Mouse (Mus musculus): ENCODE measurements around the gene Shpk. TPM values are rescaled to one million over a fixed set of nuclear protein-coding genes. Genes with fewer than 3 reads are reported as not detected.

Shpk gene
- total RNA-seq (2021) = 10.3 and 11.8 TPM in 2 replicates
- long read RNA-seq, experiment 1, transcript Shpk-201 (7 exons, 2,808 nt) = major isoform, 13 of 19 reads
- long read RNA-seq, experiment 1, partial matches to known transcripts = 3 of 19 reads
- long read RNA-seq, experiment 1, other reads (novel, unspliced or antisense) = 3 of 19 reads
- long read RNA-seq, experiment 2, transcript Shpk-201 (7 exons, 2,808 nt) = major isoform, 17 of 22 reads
- long read RNA-seq, experiment 2, partial matches to known transcripts = 1 of 22 reads
- long read RNA-seq, experiment 2, other reads (novel, unspliced or antisense) = 4 of 22 reads

DNA sequence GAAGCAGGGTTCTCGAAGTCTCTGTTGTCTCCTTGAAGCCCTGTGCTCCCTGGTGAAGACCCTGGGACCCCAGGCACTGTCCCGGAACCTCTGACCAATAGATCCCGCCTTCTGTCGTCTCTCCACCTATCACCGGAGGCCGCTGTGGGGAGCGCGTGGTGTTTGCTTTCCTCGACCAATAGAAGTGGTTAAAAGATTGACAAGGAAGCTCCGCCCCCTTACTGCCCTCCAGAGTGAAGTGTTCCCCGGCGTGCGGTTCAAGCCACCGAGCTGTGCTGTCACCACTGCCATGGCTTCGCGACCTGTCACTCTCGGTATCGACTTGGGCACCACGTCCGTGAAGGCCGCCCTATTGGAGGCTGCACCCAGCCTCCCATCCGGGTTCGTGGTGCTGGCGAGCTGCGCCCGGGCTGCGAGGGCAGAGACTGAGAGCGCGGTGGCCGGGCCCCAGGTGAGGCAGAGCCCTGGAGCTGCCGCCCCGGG is at the start of gene Shpk:
Gene Shpk, plus strand, starts transcription at position 231 of the 483 bp plus-strand sequence.
- peak; percentile 95 for DNase-seq

DNA sequence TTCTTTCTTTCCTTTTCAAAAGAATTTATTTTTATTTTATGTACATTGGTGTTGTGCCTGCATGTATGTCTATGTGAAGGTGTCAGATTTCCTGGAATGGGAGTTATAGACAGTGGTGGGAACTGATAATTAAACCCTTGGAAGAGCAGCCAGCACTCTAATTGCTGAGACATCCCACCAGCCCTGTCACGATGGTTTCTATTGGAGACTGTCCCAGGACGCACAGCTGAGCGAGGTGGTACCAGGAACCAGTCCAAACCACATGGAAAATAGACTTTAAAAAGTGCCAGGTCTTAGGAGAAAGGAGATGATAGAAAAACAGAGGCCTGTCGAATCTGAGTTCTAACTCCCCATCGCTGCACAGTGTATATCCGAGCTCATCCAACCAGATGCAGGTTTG is 44.2 kb upstream of the Shpk start:
- DNase-seq = no peak

DNA sequence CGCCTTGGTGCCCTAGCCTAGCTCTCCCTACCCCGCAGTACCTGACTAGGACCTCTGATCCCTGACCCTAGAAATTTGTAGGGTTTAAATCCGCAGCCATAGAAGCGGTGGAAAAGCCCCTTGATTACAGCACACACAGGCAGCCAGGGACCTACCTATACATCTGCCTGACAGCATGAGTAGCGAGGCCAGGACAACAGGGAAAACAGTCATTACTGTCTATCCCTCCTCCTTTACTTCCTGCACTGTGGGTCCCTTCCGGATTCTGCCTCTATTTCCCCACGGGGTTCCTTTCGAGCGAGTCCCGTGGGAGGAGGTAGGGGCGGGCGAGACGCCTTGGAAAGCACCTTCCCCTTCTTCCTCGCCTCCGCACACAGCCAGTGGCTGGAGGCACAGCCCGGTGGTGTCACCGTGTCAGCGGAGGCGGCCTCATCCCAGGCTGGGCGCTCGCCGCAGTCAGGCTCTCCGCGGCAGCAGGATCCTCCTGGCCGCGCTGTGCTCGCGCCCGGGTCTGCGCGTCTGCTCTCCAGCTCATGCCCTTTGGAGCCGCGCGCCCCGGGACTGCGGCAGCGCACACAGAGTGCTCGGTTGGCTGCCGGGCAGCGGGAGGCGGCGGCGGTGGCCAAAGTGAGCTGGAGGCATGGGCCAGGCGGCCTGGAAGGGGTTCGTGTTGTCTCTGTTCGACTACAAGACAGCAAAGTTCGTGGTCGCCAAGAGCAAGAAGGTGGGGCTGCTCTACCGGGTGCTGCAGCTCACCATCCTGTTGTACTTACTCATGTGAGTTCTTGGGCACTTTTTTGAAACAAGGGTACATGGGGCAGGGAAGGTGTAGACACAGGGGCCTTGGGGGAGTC is 39.1 kb upstream of the Shpk start, which contains the start of gene P2rx5:
Gene P2rx5, plus strand, starts transcription at position 465 of the 854 bp plus-strand sequence.
- peak; percentile 79 for DNase-seq

DNA sequence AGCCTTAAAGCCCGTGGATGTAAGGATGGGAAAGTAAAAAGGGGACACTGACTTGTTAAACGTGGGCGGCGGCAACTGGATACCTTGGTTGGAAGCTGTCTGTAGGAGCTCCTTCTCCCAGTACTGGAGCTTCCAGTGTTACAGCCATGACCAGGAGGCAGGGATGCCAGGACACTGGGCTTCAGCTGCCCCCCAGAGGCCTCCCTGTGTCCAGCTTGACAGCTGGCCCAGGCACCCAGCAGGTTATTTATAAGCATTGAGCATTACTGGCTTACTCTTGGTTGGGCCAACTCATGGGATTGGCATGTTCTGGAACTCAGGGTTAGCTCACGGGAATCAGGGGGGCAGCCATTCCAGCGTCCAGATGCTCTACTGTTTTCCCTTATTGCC is 38.5 kb upstream of the Shpk start:
- DNase-seq = peak; percentile 74

DNA sequence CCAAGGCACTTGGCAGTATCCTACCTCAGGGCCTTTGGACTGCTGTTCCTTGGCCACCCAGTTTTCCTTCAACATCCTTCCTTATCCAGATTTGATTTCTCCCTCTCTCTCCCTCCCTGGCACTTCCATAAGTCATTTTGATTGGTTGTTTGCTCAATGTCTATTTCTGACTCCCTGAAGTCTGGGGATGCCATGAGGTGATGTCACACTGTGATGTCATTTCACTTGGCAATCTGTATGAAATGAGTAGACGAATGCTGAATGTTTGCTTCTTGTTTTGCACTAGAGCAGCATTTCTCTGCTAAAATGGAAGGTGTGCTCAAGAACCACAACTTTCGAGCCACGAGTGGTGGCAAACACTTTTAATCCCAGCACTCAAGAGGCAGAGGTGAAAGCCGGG is 37.6 kb upstream of the Shpk start:
- no peak for DNase-seq

DNA sequence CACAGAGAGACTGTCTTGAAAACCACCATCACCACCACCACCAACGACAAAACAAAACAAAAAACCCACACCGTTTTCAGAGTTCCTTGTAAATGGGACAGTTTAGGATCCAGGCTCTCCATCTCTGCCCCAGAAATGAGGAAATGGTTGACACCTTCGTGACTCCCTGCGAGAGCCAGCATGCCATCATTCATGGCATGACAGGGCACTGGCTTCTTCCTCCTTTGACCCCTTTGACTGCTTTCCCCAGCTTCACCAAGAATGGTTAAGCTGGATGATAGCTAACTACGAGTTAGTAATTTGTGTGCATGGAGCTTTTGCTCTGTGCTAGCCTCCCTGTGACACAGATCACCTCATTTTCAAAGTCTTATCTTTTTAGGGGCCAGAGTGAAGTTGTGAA is 37.0 kb upstream of the Shpk start:
- DNase-seq = no peak

DNA sequence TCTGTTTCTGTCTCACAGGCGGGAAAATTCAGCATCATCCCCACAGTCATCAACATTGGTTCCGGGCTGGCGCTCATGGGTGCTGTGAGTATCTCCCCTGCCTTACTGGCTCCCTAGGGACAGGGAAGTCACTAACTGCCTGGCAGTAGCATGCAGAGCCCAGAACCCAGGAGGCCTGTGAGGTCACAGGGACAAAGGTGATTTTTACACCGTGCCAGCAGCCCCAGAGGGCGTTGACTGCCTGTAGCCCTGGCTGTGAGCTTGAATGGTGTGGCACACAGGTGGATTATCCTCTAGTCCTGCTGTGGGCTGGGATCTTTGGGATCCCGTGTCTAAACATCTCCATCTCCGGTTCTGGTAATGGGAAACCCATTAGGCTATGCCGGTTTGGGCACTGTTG is 31.2 kb upstream of the Shpk start:
- peak; percentile 43 for DNase-seq

DNA sequence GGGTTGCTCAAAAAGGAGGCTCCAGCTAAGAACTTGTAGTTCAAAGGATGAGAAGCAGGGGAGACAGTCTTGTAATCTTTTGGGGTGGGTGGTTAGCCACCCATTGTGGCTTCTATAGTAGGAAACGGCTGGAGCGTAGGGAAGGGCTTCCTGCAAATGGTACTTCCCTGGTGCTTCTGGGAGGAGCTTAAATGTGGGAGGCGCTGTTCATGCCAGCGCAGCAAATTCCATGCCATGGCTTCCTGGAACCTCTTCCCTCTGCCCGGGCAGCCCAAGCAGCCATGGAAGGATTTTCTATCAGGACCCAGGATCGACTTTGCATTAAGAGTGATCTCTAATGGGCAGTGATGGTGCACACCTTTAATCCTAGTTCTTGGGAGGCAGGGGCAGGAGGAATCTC is 30.7 kb upstream of the Shpk start:
- DNase-seq = no peak

DNA sequence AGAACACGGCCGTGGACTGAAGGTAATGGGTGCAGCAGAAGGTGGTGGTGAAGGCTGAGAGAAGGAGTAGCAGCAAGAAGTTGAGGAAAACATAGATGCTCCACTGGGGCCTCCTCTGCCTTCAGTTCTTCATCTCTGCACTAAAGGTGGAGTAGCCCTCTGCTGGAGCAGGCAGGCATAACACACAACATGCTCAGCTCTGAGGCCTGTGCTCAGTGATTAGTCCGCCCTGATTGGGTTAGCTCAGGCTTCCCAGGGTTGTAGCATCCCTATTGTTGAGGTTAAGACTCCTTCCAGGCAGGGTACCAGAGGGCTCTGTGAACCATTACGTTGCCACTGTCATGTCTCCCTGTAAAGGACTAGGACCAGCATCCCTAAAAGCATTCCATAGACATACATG is 30.0 kb upstream of the Shpk start:
- peak; percentile 75 for DNase-seq

DNA sequence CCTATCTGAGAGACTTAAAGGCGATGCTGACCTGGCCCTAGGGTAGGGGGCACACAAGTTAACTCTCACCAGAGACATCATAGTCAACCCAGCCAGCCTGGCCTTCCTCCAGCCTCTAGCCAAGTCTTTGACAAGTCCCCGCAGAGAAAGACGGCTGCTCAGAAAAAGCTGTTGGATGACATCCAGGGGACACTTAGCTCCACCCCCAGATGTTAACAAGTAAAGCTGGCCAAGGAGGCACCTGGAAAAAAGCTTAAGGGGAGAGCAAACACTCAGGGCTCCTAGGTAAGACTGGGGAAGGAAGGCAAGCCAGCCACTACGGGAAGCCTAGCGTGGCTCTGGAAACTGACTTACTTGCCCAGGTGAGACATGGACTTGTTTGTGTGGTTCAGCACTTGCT is 27.1 kb upstream of the Shpk start:
- DNase-seq = peak; percentile 59

DNA sequence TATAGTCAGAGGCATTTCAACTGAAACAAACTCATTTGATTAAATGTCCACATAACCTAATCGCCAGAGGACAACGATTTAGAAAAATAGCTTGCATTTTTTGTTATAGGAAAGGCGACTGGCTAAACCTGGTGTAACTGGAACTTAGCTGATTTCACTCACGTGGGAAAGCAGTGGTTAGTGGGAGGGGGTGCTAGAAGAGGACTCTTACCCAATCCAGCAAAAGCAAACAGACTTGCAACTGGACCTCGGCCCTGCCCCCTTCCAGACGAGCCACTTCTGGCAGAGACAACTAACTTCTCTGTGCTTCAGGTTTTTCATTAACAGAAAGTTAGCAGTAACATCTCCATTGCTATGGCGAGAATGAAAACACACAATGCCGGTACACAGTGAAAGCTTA is 23.6 kb upstream of the Shpk start:
- DNase-seq = peak; percentile 51

DNA sequence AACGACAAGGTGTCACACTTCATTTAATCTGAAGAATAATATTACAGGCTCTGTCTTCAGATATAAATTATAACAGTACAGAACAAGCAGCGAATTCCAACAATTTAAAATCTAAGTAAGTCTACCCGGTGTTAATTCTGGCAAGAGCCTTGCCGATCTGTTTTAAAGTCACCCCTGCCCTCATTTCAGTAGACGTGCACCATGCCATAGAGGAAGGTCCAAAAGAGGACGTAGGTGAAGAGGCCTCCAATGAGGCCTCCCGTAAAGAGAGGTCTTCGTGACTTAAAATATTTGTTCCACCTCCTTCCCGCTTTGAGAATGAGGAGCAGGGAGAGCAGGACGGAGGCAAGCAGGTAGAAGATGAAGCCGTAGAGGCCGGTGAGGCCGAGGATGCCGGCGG is 23.1 kb upstream of the Shpk start:
- DNase-seq = no peak

DNA sequence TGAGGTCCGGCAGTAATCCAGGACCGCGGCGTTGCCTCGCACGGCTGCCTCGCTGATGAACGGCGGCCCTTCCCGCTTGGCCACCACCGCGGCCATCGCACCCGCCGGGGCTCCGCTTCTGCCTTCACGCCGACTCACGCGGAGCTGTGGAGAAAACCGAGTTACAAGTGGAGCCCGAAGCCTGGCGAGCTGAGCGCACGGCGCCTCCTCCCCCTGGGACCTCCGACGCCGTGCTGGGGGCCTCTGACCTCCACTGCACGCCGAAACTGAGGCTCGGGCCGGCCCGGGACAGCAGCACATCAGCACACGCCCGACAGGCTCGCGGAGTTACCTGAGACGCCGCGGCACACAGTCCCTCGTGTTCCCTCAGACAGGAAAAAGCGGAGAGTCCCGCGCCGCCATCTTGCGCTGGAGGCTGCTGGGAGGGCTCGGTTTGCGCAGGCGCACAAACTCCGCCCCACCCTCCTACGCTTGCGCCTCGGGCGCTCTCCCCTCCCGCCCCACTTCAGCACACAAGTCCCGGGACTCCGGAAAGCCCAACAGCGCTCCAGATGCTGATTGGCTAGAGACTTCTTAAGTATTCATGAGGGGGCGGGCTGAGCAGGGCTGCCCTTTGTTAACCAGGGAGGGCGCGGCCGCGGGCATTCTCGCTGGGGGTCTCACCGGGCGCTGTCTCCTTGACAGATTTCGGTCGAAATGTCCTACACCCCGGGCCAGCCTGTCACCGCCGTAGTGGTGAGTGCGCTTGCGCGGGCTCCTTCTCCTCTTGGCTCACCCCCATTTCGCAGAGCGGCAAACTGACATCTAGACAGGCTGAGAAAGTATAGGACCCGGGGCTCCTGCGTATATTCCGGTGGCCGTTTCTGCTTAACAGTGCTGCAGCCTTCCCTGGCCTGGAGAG is 22.4 kb upstream of the Shpk start, which contains the start of the genes Emc6 and Tax1bp3:
Gene Emc6, minus strand, starts transcription at position 430 of the 901 bp plus-strand sequence.
Gene Tax1bp3, plus strand, starts transcription at position 476 of the 901 bp plus-strand sequence.
- DNase-seq = peak; percentile 98

DNA sequence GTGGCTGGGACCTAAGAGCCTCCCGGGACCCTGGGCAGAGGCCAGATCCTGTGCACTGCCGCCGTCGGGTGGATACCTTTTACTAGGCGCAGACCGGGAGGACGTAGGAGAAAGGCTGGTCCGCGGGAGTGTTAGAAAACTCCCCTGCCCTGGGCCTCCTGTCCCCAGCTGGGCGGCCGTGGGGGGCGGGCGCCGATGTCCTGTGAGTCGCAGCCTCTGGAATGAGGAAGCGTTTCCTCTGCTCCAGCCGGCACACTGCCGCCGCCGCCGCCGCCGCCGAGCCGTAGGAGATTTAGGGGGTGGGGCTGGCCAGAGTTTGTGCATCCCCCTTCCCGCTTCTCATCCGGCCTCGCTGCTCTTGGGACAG is 21.8 kb upstream of the Shpk start:
- DNase-seq = peak; percentile 93

DNA sequence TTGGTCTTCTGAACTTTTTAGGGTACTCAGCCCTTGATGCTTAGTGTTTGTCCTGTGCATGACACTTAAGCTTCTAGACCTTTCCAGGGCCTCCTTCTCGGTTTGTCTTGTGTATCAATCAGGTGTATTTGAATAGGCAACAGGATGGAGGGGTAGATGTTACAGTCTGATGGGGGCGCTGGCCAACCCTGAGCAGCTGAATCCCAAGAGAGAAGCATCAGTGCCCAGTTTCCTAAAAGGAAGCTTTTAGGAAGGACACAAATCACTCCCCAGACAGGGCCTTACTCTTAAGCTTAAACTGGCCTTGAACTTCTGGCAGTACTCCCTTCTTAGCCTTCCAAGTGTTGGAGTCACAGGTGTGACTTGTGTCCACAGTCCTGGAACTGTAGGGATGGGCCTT is 21.4 kb upstream of the Shpk start:
- peak; percentile 32 for DNase-seq

DNA sequence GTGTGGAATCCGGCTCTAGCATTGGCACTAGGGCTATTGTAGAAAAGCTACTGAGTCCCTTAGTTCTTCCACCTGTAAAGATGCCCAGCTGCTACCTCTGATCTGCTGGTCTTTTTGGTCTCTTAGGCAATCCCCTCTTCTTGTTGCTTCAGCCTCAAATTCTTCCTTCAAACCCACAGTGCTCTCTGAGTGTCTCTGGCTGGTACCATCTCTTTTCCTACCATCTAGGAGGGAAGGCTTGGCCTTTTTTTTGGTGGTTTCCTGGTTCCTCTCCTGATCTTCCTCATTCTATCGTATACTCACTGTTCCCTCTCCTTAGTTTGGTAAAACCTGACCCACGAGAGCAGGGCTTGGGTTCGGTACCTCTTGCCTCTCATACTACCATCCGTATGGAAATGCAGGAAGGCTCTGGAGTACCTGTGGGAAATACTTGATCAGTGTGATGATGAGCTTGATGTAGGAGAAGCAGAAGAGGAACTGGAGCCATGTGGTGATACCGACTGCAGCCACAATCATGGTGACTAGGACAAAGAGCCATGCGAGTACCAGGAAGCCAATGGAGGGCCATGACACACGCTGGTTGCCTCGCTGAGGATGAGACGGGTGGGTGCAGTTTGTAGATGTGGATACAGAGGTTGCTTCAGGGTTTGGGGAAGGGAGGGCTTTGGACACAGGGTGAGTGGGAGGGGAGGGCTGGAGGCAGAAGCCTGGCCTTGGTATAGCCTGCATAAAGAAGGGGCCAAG is 13.2 kb upstream of the Shpk start:
- DNase-seq = no peak

DNA sequence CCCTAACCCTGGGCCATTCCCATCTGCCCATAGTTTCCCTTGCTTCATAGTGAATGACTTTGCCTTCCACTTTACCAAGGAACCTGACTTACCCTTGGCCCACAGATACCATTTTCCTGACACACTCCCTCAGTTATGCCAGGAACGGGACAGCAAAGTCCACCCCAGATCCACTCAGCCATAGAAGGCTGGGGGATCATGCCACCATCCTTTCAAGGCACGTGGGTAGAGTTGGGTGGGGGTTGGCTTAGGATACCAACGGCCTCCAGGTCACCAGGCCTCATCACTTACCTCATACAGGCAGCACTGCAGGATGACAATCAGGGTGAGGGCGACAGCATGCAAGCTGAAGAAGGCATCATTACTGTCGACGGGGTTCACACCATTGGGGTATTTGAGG is 12.0 kb upstream of the Shpk start:
- DNase-seq = no peak

DNA sequence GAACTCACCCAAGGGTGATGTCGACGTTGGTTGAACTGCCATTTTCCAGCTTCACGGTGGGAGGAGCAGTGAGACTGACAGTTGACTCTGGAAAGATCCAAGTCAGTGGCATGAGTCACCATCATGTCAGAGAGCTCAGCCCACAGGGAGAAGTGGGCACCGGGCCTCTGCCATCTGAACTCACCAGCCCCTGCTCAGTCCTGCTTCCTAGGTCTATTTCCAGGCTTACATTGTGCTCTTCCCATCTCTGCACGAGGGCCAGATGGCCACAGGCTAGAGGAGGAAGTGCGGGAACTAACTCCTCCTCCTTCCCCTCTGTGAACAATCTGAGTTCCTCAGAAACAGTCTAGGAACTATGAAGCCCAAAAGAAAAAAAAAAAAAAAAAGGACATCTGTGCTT is 6.2 kb upstream of the Shpk start:
- DNase-seq = peak; percentile 33

DNA sequence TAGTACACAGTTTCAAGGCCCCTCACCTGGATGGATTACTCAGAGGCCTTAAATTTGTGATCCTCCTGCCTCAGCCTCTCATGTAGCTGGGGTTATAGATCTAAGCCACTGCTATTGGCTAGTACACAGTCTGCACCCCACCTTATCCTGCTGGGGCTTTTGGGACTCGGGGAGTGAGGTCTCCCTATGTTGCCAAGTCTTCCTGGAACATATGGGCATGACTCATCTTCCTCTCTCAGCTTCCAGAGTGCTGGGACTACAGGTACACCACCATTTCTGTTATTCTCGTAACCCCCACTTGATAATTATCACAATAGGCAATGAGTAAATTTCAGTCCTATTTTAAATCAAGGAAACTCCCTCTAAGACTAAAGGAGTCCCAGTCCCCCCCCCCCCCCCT is 4.8 kb upstream of the Shpk start:
- no peak for DNase-seq

DNA sequence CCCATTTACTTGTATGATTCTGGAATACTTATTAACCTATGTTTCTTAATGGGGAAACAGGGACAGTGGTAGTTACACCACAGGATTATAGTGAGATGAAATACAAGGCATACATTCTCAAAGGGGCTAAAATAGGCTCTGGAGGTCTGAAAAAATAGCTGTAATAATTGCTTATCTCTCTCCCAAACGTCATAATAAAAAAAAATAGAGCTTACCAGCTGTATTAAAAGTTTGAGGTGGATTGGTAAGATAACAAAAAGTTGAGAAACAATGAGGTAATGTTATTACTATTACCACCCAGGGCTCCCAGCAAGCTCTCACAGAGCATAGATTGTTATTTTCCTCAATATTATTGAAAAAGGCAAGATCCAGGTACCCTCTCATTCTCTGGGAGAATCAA is 1.1 kb upstream of the Shpk start:
- no peak for DNase-seq

DNA sequence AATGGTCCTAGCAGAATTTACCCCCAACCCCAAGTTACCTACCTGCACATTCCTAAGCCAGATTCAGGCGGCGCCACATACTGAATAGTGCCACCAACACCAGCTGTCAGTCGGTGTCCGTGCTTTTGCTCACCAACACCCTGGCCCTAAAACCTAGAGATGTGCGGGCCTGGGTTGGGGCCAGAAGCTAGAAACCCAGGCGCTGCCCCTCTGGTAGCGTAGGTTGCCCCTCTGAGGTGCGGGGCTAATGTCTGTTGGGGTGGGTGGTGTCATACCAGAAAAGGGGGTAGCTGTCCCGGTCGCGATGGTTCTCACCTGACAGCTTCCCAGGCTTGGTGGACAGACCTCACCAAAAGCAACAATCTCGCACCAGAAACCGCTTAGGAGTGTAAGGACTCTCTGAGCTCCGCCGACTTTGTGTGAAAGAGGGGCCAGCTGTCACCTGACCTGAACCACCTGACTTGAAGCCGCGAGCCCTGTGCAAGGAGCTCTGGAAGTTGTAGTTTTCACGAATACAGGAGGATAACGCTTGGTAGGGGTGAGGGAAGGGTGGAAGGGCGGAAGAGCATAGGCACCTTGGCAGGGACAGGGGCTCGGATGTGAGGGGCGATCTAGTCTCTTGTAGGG is 544 bp upstream of the Shpk start, which contains the start of gene Ctns:
Gene Ctns, minus strand, starts transcription at position 440 of the 627 bp plus-strand sequence.
- peak; percentile 87 for DNase-seq

Data from adrenal gland, postnatal 14 days (tissue).